Mouse (Mus musculus) C2C12 (cell line): Measurements from ENCODE around the gene Phospho1. TPM values are rescaled to one million over a fixed set of nuclear protein-coding genes. Genes with fewer than 3 reads are reported as not detected.
"Not testable (repeated sequence)": the region's sequence is repeated elsewhere in the genome, so short reads cannot be mapped to it uniquely, and the experiment has no call there.

Source experiments
- H3K27me3 ChIP-seq: one replicate; pipeline ENCODE4 v1.6.1; 2011; ENCODE audit not compliant: control insufficient read depth, insufficient read depth, insufficient read length
- H3K36me3 ChIP-seq: one replicate; pipeline ENCODE4 v1.6.1; 2011; ENCODE audit not compliant: control insufficient read depth, insufficient read depth
- H3K4me3 ChIP-seq: one replicate; pipeline ENCODE4 v1.5.1; 2011; ENCODE audit warnings: mild to moderate bottlenecking, control low read depth; ENCODE audit not compliant: poor library complexity, insufficient read depth, severe bottlenecking
- H3K79me2 ChIP-seq: one replicate; pipeline ENCODE4 v1.6.1; 2011; ENCODE audit not compliant: control insufficient read depth, insufficient read depth
- H3K79me3 ChIP-seq: one replicate; pipeline ENCODE4 v1.6.1; 2011; ENCODE audit warnings: low read depth, control low read depth
- H3ac ChIP-seq: one replicate; pipeline ENCODE3; 2011; ENCODE audit warnings: low read depth; ENCODE audit not compliant: control insufficient read depth, insufficient read length
- CEBPB ChIP-seq: IDR thresholded peaks from one replicate; pipeline ENCODE4 v1.6.1; 2011; ENCODE audit warnings: low read depth, mild to moderate bottlenecking, control low read depth, moderate library complexity
- CTCF ChIP-seq: IDR thresholded peaks from one replicate; pipeline ENCODE4 v1.5.1; 2011; ENCODE audit not compliant: control insufficient read depth, insufficient read depth, insufficient read length
- FOSL1 ChIP-seq: IDR thresholded peaks from one replicate; pipeline ENCODE4 v1.8.0; 2011; ENCODE audit warnings: mild to moderate bottlenecking, low read length; ENCODE audit not compliant: poor library complexity, insufficient read depth, severe bottlenecking
- MAX ChIP-seq: IDR thresholded peaks from one replicate; pipeline ENCODE4 v1.6.1; 2011; ENCODE audit warnings: mild to moderate bottlenecking, control low read depth
- MYOD1 ChIP-seq: IDR thresholded peaks from one replicate; pipeline ENCODE4 v1.6.1; 2011; ENCODE audit warnings: low read depth; ENCODE audit not compliant: control insufficient read depth, insufficient read length
- MYOG ChIP-seq: IDR thresholded peaks from one replicate; pipeline ENCODE4 v1.6.1; 2011; ENCODE audit not compliant: control insufficient read depth, insufficient read length; ENCODE audit errors: extremely low read depth
- USF1 ChIP-seq: IDR thresholded peaks from one replicate; pipeline ENCODE4 v1.6.1; 2011; ENCODE audit warnings: low read depth, mild to moderate bottlenecking, control low read depth, moderate library complexity
- polyA plus RNA-seq: library from polyadenylated mRNA; unstranded; fragments of >200 nt; fragmentation: generic; extraction: Trizol; gene quantifications from one replicate; pipeline ENCODE4 v1.2.1, GENCODE M21; 2012; ENCODE audit warnings: missing spikeins

Gene Phospho1
- polyA plus RNA-seq, 1 experiment = 98.3 TPM

GRCm38 (mm10) chr11:95875804-95876203, 51.5 kb downstream of the Phospho1 start:
- H3ac ChIP-seq = no peak overlapping the region
- no peaks in the 10 kb centered on the region for H3K36me3 ChIP-seq
- H3K27me3 ChIP-seq = peaks cover 3% of the 10 kb centered on the region
- TF ChIP-seq MYOD1 (no peak), CTCF (no peak), USF1 (no peak), MAX (no peak), MYOG (no peak), CEBPB (no peak), FOSL1 (no peak)
- H3K79me2 ChIP-seq = no peaks in the 10 kb centered on the region
- no peak overlapping the region for H3K4me3 ChIP-seq
- no peaks in the 10 kb centered on the region for H3K79me3 ChIP-seq

- H3K4me3 ChIP-seq = no peak overlapping the region
- no peaks in the 10 kb centered on the region for H3K79me3 ChIP-seq
- no peaks in the 10 kb centered on the region for H3K79me2 ChIP-seq
- no peak for TF ChIP-seq MYOD1
- TF ChIP-seq MAX = no peak
- no peak for TF ChIP-seq MYOG
- no peak for TF ChIP-seq USF1
- TF ChIP-seq CTCF = no peak
- TF ChIP-seq CEBPB = no peak
- TF ChIP-seq FOSL1 = no peak
- peaks cover 3% of the 10 kb centered on the region for H3K27me3 ChIP-seq
- H3K36me3 ChIP-seq = no peaks in the 10 kb centered on the region
- no peak overlapping the region for H3ac ChIP-seq
Observed at GRCm38 (mm10) chr11:95876296-95876695, 52.0 kb downstream of the Phospho1 start.

GRCm38 (mm10) chr11:95879861-95880260, 55.6 kb downstream of the Phospho1 start:
- H3K4me3 ChIP-seq, H3K36me3 ChIP-seq, H3K79me3 ChIP-seq, H3K79me2 ChIP-seq, H3ac ChIP-seq: not testable (repeated sequence)
- H3K27me3 ChIP-seq = peaks cover 20% of the 10 kb centered on the region

Other genes starting within 250 kb of the Phospho1 start
- 0.02 TPM for gene Ngfr, start 236.8 kb upstream of the Phospho1 start, polyA plus RNA-seq
- gene Phb, start 157.5 kb upstream of the Phospho1 start, polyA plus RNA-seq = 396 TPM
- gene Zfp652, start 111.8 kb upstream of the Phospho1 start, polyA plus RNA-seq = 4.8 TPM
- 0.02 TPM for gene B130006D01Rik, start 100.9 kb upstream of the Phospho1 start, polyA plus RNA-seq
- gene Gngt2, start 12.7 kb downstream of the Phospho1 start, polyA plus RNA-seq = 2.7 TPM
- gene Abi3, start 18.0 kb downstream of the Phospho1 start, polyA plus RNA-seq = 0.33 TPM
- gene B4galnt2, start 90.4 kb downstream of the Phospho1 start, polyA plus RNA-seq = not detected
- gene Igf2bp1, start 181.4 kb downstream of the Phospho1 start, polyA plus RNA-seq = 0.74 TPM
- gene Gip, start 200.0 kb downstream of the Phospho1 start, polyA plus RNA-seq = not detected
- gene Snf8, start 210.4 kb downstream of the Phospho1 start, polyA plus RNA-seq = 106 TPM
- gene Ube2z, start 240.9 kb downstream of the Phospho1 start, polyA plus RNA-seq = 73.0 TPM